Mouse (Mus musculus) lung, postnatal 0 days (tissue): Measurements from ENCODE around the gene Lekr1. TPM values are rescaled to one million over a fixed set of nuclear protein-coding genes. Genes with fewer than 3 reads are reported as not detected.

Experiments
- ATAC-seq: fragments of 200-750 bp; cut with Nextera tagmentation; 2 replicates; pipeline ENCODE4 v1.8.0; 2017; ENCODE audit warnings: moderate library complexity
- DNase-seq: peaks from one replicate; pipeline ENCODE4 v3.0.0-alpha.2; 2016; ENCODE audit warnings: low spot score
- H3K27ac ChIP-seq: fragments of 300-500 bp; sonication (generic); 2 replicates; pipeline ENCODE4 v1.5.1; 2014; ENCODE audit warnings: antibody characterized with exemption, mild to moderate bottlenecking, low read length, mixed read lengths
- H3K27me3 ChIP-seq: fragments of 300-500 bp; sonication (generic); replicated peaks from 2 replicates; pipeline ENCODE4 v1.6.1; 2014; ENCODE audit warnings: low read length, mixed read lengths; ENCODE audit not compliant: insufficient read depth
- H3K36me3 ChIP-seq: fragments of 300-500 bp; sonication (generic); 2 replicates; pipeline ENCODE4 v1.6.1; 2014; ENCODE audit warnings: low read length, mixed read lengths; ENCODE audit not compliant: insufficient read depth
- H3K4me1 ChIP-seq: fragments of 300-500 bp; sonication (generic); 2 replicates; pipeline ENCODE4 v1.6.1; 2014; ENCODE audit warnings: antibody characterized with exemption, low read depth, low read length, mixed read lengths; ENCODE audit not compliant: insufficient read depth
- H3K4me2 ChIP-seq: fragments of 300-500 bp; sonication (generic); replicated peaks from 2 replicates; pipeline ENCODE4 v1.6.1; 2014; ENCODE audit warnings: low read depth, mild to moderate bottlenecking, low read length, moderate library complexity, mixed read lengths
- H3K4me3 ChIP-seq: fragments of 300-500 bp; sonication (generic); 2 replicates; pipeline ENCODE4 v1.5.1; 2014; ENCODE audit warnings: low read depth, low read length
- H3K9ac ChIP-seq: fragments of 300-500 bp; sonication (generic); replicated peaks from 2 replicates; pipeline ENCODE4 v1.6.1; 2014; ENCODE audit warnings: low read depth, mild to moderate bottlenecking
- H3K9me3 ChIP-seq: fragments of 300-500 bp; sonication (generic); 2 replicates; pipeline ENCODE4 v1.6.1; 2016; ENCODE audit warnings: low read length, mixed read lengths
- CTCF ChIP-seq: IDR thresholded peaks from 2 replicates; pipeline ENCODE4 v1.5.1; 2016; ENCODE audit warnings: antibody characterized with exemption, mild to moderate bottlenecking
- EP300 ChIP-seq: IDR thresholded peaks from 2 replicates; pipeline ENCODE4 v1.6.1; 2016; ENCODE audit warnings: antibody characterized with exemption, mild to moderate bottlenecking, control low read depth
- WGBS: fragments of 180-500 bp; shearing (Covaris S2); extraction: QIAGEN DNeasy Blood & Tissue Kit; methylation state at CpG from one replicate; pipeline ENCODE4 v1.1.7; 2014; 5-methylcytosine and 5-hydroxymethylcytosine counted together
- polyA plus RNA-seq: library from polyadenylated mRNA; unstranded; fragments of >200 nt; fragmentation: Nextera tagmentation; extraction: Ambion mirVana; gene quantifications from 2 replicates; pipeline ENCODE4 v1.2.1, GENCODE M21; 2015

Gene Lekr1
- polyA plus RNA-seq, 1 experiment from 2014 or later, result 4.3 TPM

DNA sequence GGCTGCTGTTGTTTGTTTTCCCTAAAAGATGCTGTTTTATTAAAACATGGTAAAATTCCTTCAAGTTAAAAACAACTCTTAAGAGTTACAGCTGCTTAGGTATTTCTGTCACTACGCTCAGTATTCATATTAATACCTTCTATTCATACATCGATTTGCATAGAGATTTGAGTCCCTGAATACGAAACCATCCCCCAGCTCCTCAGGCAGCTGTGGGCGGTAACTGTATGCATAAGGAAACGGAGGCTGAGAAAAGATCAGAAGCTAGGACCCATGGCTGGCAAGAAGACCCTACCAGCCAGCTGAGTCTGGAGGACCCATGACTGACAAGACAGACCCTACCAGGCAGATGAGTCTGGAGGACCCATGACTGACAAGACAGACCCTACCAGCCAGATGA, 189.5 kb downstream of the Lekr1 start:
- Histone ChIP-seq H3K4me1 (peaks cover 9% of the 10 kb centered on the region), H3K27me3 (no peaks in the 10 kb centered on the region), H3K4me3 (no peak overlapping the region), H3K9ac (no peak overlapping the region), H3K9me3 (no peaks in the 10 kb centered on the region), H3K4me2 (no peak overlapping the region), H3K27ac (no peak overlapping the region), H3K36me3 (no peaks in the 10 kb centered on the region)
- no peak for ATAC-seq
- no peak for DNase-seq
- WGBS, result 91% methylated on average over 5 of the region's 5 CpGs
- no peak for TF ChIP-seq EP300
- no peak for TF ChIP-seq CTCF

DNA sequence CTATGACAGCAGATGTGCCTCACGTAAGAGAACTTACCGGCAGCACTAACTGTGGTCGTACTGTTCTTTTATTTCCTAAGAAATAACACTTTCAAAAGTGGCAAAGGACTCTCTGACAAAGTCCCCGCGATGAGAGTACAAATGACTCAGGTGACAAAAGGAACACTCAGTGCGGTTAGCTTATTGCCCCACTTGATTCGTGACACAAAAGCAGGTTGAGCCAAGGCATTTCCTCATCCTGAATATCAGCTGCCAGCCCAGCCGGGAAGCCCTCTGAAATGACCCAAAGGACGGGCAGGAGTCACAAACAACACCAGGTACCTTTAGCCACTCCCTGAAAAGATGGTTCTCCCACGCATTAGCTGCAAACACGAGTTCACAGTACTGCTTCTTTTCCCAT, 192.1 kb downstream of the Lekr1 start:
- Histone ChIP-seq H3K4me1 (peaks cover 14% of the 10 kb centered on the region), H3K27me3 (no peaks in the 10 kb centered on the region), H3K4me3 (no peak overlapping the region), H3K36me3 (no peaks in the 10 kb centered on the region), H3K9ac (no peak overlapping the region), H3K27ac (peak overlapping the region; percentile 8; the same call in 1 of the 2 replicates), H3K4me2 (no peak overlapping the region), H3K9me3 (no peaks in the 10 kb centered on the region)
- WGBS, result 40% methylated on average over 11 of the region's 11 CpGs
- ATAC-seq (peak; percentile 82), DNase-seq (peak; percentile 83)
- TF ChIP-seq CTCF, result no peak
- TF ChIP-seq EP300, result peak; percentile 97

DNA sequence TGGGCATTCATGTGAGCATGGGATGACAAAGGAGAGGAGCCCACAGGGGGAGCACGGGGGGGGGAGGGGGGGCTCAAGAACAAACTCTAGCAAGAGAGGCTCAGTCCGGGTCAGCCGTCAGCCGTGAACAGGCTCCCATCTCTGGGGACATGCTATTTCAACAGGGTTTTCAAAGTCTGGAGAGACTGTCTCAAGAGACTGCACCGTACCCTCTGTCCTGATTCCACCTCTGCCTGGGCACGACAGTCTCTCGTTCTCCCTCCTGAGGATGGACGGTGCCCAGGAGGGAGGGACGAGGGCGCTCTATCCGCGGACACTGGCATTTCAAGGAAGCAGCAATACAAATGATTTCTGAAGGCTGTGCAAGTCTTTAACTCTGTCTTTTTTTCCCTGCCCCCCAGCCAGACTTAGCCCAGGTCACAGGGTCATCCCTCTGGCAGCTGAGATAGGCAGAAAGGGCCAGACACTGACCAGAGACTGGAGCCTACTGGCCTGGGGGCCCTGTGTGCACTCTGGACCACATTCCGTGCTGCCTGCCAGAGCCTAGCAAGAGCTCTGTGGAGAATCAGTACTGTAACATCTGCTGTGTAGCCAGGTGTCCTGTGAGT, 192.8 kb downstream of the Lekr1 start:
- TF ChIP-seq CTCF, result no peak; the same call in 1 of the 2 replicates
- no peak for TF ChIP-seq EP300
- H3K4me2 ChIP-seq, result no peak overlapping the region; the same call in 1 of the 2 replicates
- peak overlapping the region; percentile 8; the same call in 1 of the 2 replicates for H3K27ac ChIP-seq
- peaks cover 14% of the 10 kb centered on the region for H3K4me1 ChIP-seq
- H3K9ac ChIP-seq, result no peak overlapping the region
- no peaks in the 10 kb centered on the region for H3K27me3 ChIP-seq
- ATAC-seq, result peak; percentile 6; the same call in 1 of the 2 replicates
- no peak for DNase-seq
- no peak overlapping the region for H3K4me3 ChIP-seq
- WGBS, result 19% methylated on average over 13 of the region's 13 CpGs
- H3K9me3 ChIP-seq, result no peaks in the 10 kb centered on the region
- H3K36me3 ChIP-seq, result no peaks in the 10 kb centered on the region

DNA sequence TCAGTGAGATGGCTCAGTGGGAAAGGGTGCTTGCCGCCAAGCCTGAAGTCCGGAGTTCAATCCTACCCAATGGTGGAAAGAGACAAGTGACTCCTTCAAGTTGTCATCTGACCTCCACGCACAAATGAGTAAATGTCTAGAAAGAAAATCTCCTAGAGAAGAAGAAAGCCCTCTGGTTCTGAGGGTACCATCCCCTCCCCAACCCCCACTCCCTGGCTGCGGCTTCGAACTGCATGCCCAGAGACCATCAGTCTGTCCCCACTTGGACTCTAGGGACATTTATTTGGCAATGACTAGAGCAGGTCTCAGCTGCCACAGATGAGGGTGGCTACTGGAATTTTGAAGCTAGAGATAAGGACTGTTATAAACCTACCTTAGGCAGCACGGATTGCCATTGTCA, 193.7 kb downstream of the Lekr1 start:
- 86% methylated on average over 6 of the region's 6 CpGs for WGBS
- no peaks in the 10 kb centered on the region for H3K27me3 ChIP-seq
- no peak overlapping the region for H3K9ac ChIP-seq
- H3K4me1 ChIP-seq, result peaks cover 14% of the 10 kb centered on the region
- no peaks in the 10 kb centered on the region for H3K36me3 ChIP-seq
- H3K9me3 ChIP-seq, result no peaks in the 10 kb centered on the region
- no peak for DNase-seq
- TF ChIP-seq EP300, result no peak
- no peak for TF ChIP-seq CTCF
- no peak for ATAC-seq
- H3K4me2 ChIP-seq, result no peak overlapping the region
- H3K27ac ChIP-seq, result no peak overlapping the region
- H3K4me3 ChIP-seq, result no peak overlapping the region

DNA sequence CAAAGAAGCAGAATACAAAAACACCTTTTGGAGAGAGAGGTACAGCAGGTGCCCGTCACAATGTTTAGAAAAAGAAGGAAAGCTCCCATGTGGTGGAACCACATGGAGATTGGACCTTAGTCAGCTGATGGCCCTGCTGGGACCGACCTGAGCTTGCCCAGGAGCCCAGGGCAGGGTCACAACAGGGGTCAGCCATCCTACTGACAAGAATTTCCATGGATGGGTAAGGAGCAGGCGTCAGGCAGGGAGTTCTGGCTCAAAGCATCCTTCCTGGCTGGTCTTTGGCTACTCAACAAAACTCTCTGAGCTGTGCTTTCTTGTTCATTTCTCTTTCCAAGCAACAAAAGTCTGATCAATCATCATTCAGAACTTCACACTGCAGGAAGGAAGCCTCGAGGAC, 194.9 kb downstream of the Lekr1 start:
- H3K9ac ChIP-seq, result no peak overlapping the region
- H3K36me3 ChIP-seq, result no peaks in the 10 kb centered on the region
- H3K9me3 ChIP-seq, result no peaks in the 10 kb centered on the region
- no peak overlapping the region for H3K4me2 ChIP-seq
- WGBS, result 41% methylated on average over 4 of the region's 4 CpGs
- DNase-seq (no peak), ATAC-seq (no peak)
- no peak for TF ChIP-seq EP300
- no peak for TF ChIP-seq CTCF
- H3K4me1 ChIP-seq, result peaks cover 14% of the 10 kb centered on the region
- H3K4me3 ChIP-seq, result no peak overlapping the region
- no peaks in the 10 kb centered on the region for H3K27me3 ChIP-seq
- H3K27ac ChIP-seq, result no peak overlapping the region

DNA sequence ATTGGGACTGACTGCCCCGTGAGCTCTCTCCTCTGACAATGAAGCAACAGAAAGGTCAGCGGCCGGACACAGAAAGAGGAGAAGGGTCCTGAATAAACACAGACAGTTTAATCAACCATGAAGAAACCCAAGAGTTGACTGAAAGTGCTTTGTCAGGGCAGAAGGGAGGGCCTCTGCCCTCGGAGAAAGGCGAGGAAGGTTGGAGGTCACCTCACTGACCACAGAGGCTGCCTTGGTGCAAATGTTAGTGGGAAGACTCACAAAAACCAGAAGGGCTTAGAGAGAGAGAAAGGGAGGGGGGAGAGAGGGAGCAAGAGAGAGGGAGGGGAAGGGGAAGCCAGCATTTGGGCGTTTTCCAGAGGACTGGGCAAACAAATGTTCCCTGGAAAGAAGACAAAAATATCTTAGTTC, 195.4 kb downstream of the Lekr1 start:
- no peaks in the 10 kb centered on the region for H3K36me3 ChIP-seq
- 13% methylated on average over 6 of the region's 6 CpGs for WGBS
- DNase-seq (no peak), ATAC-seq (no peak)
- no peaks in the 10 kb centered on the region for H3K27me3 ChIP-seq
- H3K9me3 ChIP-seq, result no peaks in the 10 kb centered on the region
- no peak overlapping the region for H3K4me2 ChIP-seq
- no peak overlapping the region for H3K4me3 ChIP-seq
- H3K27ac ChIP-seq, result no peak overlapping the region
- no peak overlapping the region for H3K9ac ChIP-seq
- H3K4me1 ChIP-seq, result peaks cover 14% of the 10 kb centered on the region
- TF ChIP-seq CTCF, result no peak
- TF ChIP-seq EP300, result no peak

DNA sequence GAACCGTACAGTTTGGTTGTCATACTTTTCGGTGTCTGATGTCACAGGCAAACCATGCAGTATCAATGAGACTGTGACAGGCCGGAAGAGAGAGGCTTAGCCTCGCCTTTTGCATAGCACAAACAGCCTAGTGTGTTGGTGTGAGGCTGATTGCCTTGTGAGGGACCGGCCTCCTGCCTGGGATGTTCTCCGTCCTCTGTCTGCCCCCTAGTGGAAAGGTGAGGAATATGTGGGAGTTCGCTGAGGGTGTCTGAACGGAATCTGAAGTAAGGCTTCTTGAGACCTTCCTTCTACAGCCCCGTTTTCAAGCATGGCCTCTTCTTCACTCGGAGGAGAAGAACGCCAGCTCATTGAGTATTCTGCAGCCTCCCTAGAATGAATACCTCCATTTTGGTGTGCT, 197.3 kb downstream of the Lekr1 start:
- ATAC-seq, result peak; percentile 83
- H3K4me3 ChIP-seq, result no peak overlapping the region
- WGBS, result 3% methylated on average over 11 of the region's 11 CpGs

More for the DNA sequence above, 197.3 kb downstream of the Lekr1 start:
- peak; percentile 94 for DNase-seq
- no peaks in the 10 kb centered on the region for H3K9me3 ChIP-seq
- peaks cover 14% of the 10 kb centered on the region for H3K4me1 ChIP-seq
- no peaks in the 10 kb centered on the region for H3K27me3 ChIP-seq
- H3K36me3 ChIP-seq, result no peaks in the 10 kb centered on the region
- peak overlapping the region; percentile 20; the same call in 1 of the 2 replicates for H3K4me2 ChIP-seq
- no peak overlapping the region for H3K9ac ChIP-seq
- no peak overlapping the region for H3K27ac ChIP-seq
- peak; percentile 6; the same call in 1 of the 2 replicates for TF ChIP-seq EP300
- peak; percentile 99 for TF ChIP-seq CTCF
